Mouse (Mus musculus) CH12.LX (cell line): ENCODE data around the gene Traip.

Source experiments
- CTCF ChIP-seq, 2 experiments: IDR thresholded peaks in 1 of 2; conservative IDR thresholded peaks in 1 of 2; 2 replicates each; pipeline ENCODE4 v1.5.1; 2011 to 2012; ENCODE audit warnings: low read depth in 2 of 2, low read length in 2 of 2, improper control_type of control experiment in 1 of 2, inconsistent platforms in 1 of 2, mild to moderate bottlenecking in 1 of 2, moderate library complexity in 1 of 2
- MYC ChIP-seq: IDR thresholded peaks from 2 replicates; pipeline ENCODE4 v1.6.1; 2011; ENCODE audit warnings: low read depth, mild to moderate bottlenecking, improper control_type of control experiment, low read length
- POLR2A ChIP-seq: IDR thresholded peaks from 2 replicates; pipeline ENCODE4 v1.6.1; 2011; ENCODE audit warnings: low read depth, mild to moderate bottlenecking, improper control_type of control experiment, low read length
- RCOR1 ChIP-seq: conservative IDR thresholded peaks from 2 replicates; pipeline ENCODE4 v1.6.1; 2012; ENCODE audit warnings: low read depth, mild to moderate bottlenecking, inconsistent platforms, low read length, improper control_type of control experiment
- ZKSCAN1 ChIP-seq: IDR thresholded peaks from 2 replicates; pipeline ENCODE4 v1.6.1; 2012; ENCODE audit warnings: low read depth, inconsistent platforms, low read length, improper control_type of control experiment, borderline replicate concordance
- ZNF384 ChIP-seq: IDR thresholded peaks from 2 replicates; pipeline ENCODE4 v1.6.1; 2012; ENCODE audit warnings: low read depth, low read length, improper control_type of control experiment, inconsistent platforms

DNA sequence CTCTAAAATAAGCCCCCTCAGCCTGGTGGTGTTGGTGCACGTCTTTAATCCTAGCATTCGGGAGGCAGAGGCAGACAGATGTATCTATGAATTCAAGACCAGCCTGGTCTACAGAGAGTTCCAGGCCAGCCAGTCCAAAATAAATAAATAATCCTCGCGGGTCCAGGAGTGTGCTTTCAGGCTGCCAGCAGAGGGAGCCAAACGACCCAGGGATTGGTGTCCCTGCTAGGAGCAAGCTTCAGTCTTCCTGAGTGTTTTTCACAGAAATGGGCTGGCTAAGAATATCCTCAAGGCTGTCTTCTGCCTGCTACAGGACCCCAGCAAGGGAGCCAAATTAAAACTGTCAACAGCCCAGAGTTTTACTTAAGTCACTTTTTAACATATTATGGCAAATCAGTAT, 13.8 kb downstream of the Traip start:
- TF ChIP-seq ZKSCAN1 (no peak), RCOR1 (no peak), MYC (peak; percentile 73; the same call in 1 of the 2 replicates), CTCF (conservative IDR thresholded peaks at IDR 0.05 in 1 of 2, IDR thresholded peaks at IDR 0.05 in 1 of 2; ENCODE audit: low read depth in 2 of 2, low read length in 2 of 2) (peak; percentile 77 to 98), POLR2A (no peak), ZNF384 (no peak)
